Mouse (Mus musculus) cerebellum, adult 2 months (tissue): ENCODE results near the gene Actn1.

Source experiments
- CTCF ChIP-seq: fragments of 200-500 bp; IDR thresholded peaks from 2 replicates; pipeline ENCODE4 v1.5.1; 2011; ENCODE audit warnings: low read depth, mild to moderate bottlenecking, control low read depth, low read length, moderate library complexity, borderline replicate concordance; ENCODE audit not compliant: insufficient read depth
- POLR2A ChIP-seq: fragments of 200-500 bp; IDR thresholded peaks from 2 replicates; pipeline ENCODE4 v1.6.1; 2011; ENCODE audit warnings: low read length, control low read depth, borderline replicate concordance; ENCODE audit not compliant: insufficient read depth

GRCm38 (mm10) chr12:80132250-80133003 lies 127.7 kb downstream of the Actn1 start:
- TF ChIP-seq CTCF = peak; percentile 94
- TF ChIP-seq POLR2A = peak; percentile 48; the same call in 1 of the 2 replicates
